Mouse (Mus musculus): Measurements from ENCODE around the gene Ndufb4. TPM values are rescaled to one million over a fixed set of nuclear protein-coding genes. Genes with fewer than 3 reads are reported as not detected.

Gene Ndufb4
- polyA plus RNA-seq, 1 experiment from 2014 or later, result 45.0 TPM

DNA sequence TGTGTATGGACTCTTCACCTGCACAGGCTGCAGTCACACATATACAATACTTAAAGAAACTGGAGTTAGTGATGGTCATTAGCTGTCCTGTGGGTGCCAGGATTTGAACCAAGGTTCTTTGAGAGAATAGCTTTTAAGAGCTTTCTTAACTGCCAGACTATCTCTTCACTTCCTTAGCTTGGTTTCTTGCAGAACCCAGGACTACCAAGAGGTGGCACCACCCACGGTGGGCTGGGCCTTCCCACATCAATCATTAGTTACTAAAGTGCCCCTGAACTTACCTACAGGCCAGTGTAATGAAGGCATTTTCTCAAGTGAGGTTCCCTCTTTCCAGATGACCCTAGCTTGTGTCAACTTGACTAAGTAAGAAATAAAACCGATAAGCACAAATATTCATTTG, 33.9 kb upstream of the Ndufb4 start:
- no peak overlapping the region for H3K4me3 ChIP-seq (ENCODE audit: low read length)
- ATAC-seq (ENCODE audit: low FRiP score, low TSS enrichment), result no peak
- H3K27ac ChIP-seq (ENCODE audit: low read length), result no peak overlapping the region
- no peak overlapping the region for H3K4me2 ChIP-seq (replicated peaks; ENCODE audit: low read depth, low read length)
- no peak overlapping the region for H3K9ac ChIP-seq (replicated peaks; ENCODE audit: low read length)
- no peaks in the 10 kb centered on the region for H3K27me3 ChIP-seq (ENCODE audit: insufficient read depth, low read length)
- WGBS, result 79% methylated on average over 2 of the region's 2 CpGs
- peaks cover 14% of the 10 kb centered on the region for H3K4me1 ChIP-seq (ENCODE audit: insufficient read depth, low read length)
- H3K36me3 ChIP-seq (ENCODE audit: insufficient read depth, low read length), result no peaks in the 10 kb centered on the region
- no peaks in the 10 kb centered on the region for H3K9me3 ChIP-seq (ENCODE audit: low read length)

DNA sequence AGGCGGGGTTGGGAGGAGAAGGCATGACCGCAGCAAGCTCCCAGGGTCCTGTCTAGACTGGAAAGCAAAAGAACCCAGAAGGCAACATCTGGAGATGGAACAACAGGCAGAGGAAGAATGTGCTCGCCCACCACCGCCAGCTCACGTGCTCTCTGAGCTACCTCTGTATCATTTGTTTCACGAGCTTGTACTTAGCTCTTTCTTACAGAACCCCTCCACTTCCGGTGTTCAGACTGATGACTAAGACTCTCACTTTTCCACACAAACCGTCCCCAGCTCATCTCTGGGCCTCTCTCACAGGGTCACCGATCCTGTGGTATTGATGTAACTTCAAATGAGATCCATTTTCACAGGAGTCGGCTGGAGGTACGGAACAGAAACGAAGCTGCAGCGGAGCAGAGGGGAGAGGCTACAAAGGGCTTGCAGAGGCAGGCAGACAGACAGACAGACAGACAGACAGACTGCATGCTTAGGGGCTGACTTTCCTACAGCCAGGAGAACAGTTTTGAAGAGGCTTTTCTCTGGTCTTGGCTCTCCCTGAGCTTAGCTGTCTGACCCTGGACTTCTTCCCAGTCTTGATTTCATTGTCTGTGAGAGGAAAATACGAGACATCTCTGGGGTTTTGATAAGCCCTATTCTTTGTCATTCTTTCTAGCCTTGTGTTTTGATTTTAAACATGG, 33.2 kb upstream of the Ndufb4 start:
- Histone ChIP-seq H3K4me3 (ENCODE audit: low read length) (no peak overlapping the region), H3K36me3 (ENCODE audit: insufficient read depth, low read length) (no peaks in the 10 kb centered on the region), H3K9me3 (ENCODE audit: low read length) (no peaks in the 10 kb centered on the region), H3K27me3 (ENCODE audit: insufficient read depth, low read length) (no peaks in the 10 kb centered on the region), H3K27ac (ENCODE audit: low read length) (no peak overlapping the region), H3K4me2 (replicated peaks; ENCODE audit: low read depth, low read length) (no peak overlapping the region), H3K9ac (replicated peaks; ENCODE audit: low read length) (no peak overlapping the region), H3K4me1 (ENCODE audit: insufficient read depth, low read length) (peaks cover 19% of the 10 kb centered on the region)
- 61% methylated on average over 14 of the region's 14 CpGs for WGBS
- no peak for ATAC-seq (ENCODE audit: low FRiP score, low TSS enrichment)

DNA sequence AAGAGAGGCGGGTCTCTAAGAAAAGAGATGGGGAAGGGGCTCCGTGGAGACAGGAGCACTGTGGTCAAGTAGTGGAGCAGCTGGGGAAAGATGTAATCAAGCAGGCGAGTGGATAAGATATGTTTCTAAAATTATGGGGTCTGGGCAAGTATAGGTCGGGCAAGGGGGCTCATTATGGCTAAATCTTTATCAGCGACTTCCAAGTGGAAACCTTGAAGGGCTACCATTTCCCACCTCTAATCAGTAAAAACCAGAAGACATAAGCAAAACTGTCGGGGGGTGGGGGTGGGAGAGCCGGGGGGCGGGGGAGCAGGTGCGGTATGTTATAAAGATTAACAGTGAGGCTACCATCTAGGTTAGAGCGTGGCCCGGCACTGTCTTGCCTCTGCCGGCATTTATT, 32.6 kb upstream of the Ndufb4 start:
- H3K4me2 ChIP-seq (replicated peaks; ENCODE audit: low read depth, low read length), result no peak overlapping the region
- H3K27me3 ChIP-seq (ENCODE audit: insufficient read depth, low read length), result no peaks in the 10 kb centered on the region
- H3K4me1 ChIP-seq (ENCODE audit: insufficient read depth, low read length), result peaks cover 19% of the 10 kb centered on the region
- no peak overlapping the region for H3K27ac ChIP-seq (ENCODE audit: low read length)
- H3K4me3 ChIP-seq (ENCODE audit: low read length), result no peak overlapping the region
- H3K9ac ChIP-seq (replicated peaks; ENCODE audit: low read length), result no peak overlapping the region
- no peaks in the 10 kb centered on the region for H3K9me3 ChIP-seq (ENCODE audit: low read length)
- H3K36me3 ChIP-seq (ENCODE audit: insufficient read depth, low read length), result no peaks in the 10 kb centered on the region
- 83% methylated on average over 12 of the region's 12 CpGs for WGBS
- no peak for ATAC-seq (ENCODE audit: low FRiP score, low TSS enrichment)

DNA sequence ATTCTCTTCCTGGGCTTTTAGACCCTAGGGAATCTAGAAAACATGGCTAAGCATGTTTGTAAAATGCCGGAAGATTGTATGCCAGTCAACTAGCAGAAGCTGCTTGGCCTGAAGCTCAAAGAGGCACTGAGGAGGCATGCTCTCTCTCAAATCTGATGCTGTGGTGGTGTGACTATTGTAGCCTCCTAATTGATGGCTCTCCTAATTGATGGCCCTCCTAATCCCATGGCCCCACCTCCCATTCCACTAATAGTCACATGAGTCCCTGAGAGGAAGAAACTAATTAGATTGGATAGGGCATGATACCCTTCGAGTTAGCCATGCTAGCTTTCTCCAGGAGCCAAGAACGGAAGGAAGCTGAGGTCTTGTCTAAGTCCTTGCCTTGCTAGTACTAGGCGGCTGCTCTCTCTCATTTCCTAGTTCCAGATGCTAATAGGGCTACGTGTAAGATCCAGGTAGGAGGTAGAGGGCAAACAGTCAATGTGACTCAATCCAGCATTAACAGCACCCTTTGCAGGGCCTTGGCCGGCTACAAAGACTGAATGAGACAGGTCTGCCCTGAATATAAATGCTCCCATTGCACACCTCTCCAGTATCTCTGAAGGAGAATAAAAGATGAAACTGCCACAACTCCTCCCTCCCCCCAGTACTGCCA, 31.8 kb upstream of the Ndufb4 start:
- Histone ChIP-seq H3K27ac (ENCODE audit: low read length) (no peak overlapping the region), H3K9me3 (ENCODE audit: low read length) (no peaks in the 10 kb centered on the region), H3K4me3 (ENCODE audit: low read length) (no peak overlapping the region), H3K27me3 (ENCODE audit: insufficient read depth, low read length) (no peaks in the 10 kb centered on the region), H3K4me2 (replicated peaks; ENCODE audit: low read depth, low read length) (no peak overlapping the region), H3K36me3 (ENCODE audit: insufficient read depth, low read length) (no peaks in the 10 kb centered on the region), H3K9ac (replicated peaks; ENCODE audit: low read length) (no peak overlapping the region), H3K4me1 (ENCODE audit: insufficient read depth, low read length) (peaks cover 19% of the 10 kb centered on the region)
- ATAC-seq (ENCODE audit: low FRiP score, low TSS enrichment), result no peak
- WGBS, result 71% methylated on average over 6 of the region's 6 CpGs

DNA sequence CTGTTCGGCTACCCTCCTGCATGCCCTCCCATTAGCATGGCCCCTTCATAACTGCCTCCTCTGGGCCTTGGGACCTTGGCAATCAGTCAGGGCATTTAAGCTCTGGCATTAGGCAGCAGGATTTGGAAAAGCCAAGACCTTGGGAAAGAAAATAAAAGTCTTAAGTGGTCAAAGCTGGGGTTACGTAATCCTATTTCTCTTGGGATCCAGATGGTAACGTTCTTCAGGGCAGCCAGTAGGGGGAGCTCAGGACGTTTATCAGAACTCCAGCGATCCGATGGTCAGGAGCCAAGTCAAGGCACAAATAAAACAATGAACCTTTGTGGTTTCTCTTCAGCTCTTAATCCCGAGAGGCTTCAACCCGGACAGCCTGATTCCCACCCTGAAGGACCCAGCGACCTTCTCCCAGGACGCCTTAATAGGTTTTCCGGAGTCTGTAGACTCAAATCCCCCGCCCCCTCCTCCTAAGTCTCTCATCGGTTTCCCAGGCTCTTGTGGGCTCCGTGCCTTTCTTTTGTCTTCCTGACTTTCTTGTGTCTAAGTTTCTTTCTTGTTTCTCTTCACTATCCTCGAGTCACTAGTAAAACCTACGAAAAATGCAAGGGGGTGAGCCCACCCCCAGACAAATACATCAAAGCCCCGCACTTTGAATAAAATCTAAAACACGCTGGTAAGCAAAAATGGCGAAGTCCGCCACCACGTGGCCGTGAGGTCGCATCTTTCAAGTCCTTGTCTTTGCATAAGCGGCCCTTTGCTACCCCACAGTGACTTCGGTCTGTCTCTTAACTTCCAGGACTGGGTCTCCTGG, 30.6 kb upstream of the Ndufb4 start:
- no peaks in the 10 kb centered on the region for H3K9me3 ChIP-seq (ENCODE audit: low read length)

DNA sequence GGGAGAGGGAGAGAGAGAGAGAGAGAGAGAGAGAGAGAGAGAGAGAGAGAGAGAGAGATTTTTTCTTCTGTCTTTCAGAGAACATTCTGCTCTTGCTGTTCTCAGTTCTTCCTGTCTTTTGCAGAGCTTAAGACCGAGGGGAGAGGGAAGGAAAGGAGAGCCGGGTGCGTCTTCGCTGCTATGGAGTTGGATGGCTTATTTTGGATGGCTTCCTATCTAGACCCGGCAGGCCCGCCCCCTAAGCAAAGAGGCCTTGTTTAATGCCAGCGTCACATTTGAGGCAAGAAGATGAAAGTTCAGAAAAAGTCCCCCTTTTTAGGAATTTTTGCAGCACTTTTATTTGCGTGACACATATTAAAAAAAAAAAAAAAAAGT, 30.0 kb upstream of the Ndufb4 start:
- 11% methylated on average over 8 of the region's 8 CpGs for WGBS
- peak; percentile 19; the same call in 1 of the 2 replicates for ATAC-seq (ENCODE audit: low FRiP score, low TSS enrichment)
- Histone ChIP-seq H3K9me3 (ENCODE audit: low read length) (no peaks in the 10 kb centered on the region), H3K4me2 (replicated peaks; ENCODE audit: low read depth, low read length) (peak overlapping the region; percentile 65), H3K9ac (replicated peaks; ENCODE audit: low read length) (peak overlapping the region; percentile 58), H3K27ac (ENCODE audit: low read length) (peak overlapping the region; percentile 54), H3K4me1 (ENCODE audit: insufficient read depth, low read length) (peaks cover 19% of the 10 kb centered on the region), H3K4me3 (ENCODE audit: low read length) (peak overlapping the region; percentile 45), H3K27me3 (ENCODE audit: insufficient read depth, low read length) (no peaks in the 10 kb centered on the region), H3K36me3 (ENCODE audit: insufficient read depth, low read length) (no peaks in the 10 kb centered on the region)

More for the DNA sequence above, 30.6 kb upstream of the Ndufb4 start:
- Histone ChIP-seq H3K36me3 (ENCODE audit: insufficient read depth, low read length) (no peaks in the 10 kb centered on the region), H3K27ac (ENCODE audit: low read length) (peak overlapping the region; percentile 75), H3K4me2 (replicated peaks; ENCODE audit: low read depth, low read length) (peak overlapping the region; percentile 65), H3K4me1 (ENCODE audit: insufficient read depth, low read length) (peaks cover 19% of the 10 kb centered on the region), H3K27me3 (ENCODE audit: insufficient read depth, low read length) (no peaks in the 10 kb centered on the region), H3K9ac (replicated peaks; ENCODE audit: low read length) (peak overlapping the region; percentile 75), H3K4me3 (ENCODE audit: low read length) (peak overlapping the region; percentile 45)
- WGBS, result 2% methylated on average over 25 of the region's 25 CpGs
- peak; percentile 47; the same call in 1 of the 2 replicates for ATAC-seq (ENCODE audit: low FRiP score, low TSS enrichment)

DNA sequence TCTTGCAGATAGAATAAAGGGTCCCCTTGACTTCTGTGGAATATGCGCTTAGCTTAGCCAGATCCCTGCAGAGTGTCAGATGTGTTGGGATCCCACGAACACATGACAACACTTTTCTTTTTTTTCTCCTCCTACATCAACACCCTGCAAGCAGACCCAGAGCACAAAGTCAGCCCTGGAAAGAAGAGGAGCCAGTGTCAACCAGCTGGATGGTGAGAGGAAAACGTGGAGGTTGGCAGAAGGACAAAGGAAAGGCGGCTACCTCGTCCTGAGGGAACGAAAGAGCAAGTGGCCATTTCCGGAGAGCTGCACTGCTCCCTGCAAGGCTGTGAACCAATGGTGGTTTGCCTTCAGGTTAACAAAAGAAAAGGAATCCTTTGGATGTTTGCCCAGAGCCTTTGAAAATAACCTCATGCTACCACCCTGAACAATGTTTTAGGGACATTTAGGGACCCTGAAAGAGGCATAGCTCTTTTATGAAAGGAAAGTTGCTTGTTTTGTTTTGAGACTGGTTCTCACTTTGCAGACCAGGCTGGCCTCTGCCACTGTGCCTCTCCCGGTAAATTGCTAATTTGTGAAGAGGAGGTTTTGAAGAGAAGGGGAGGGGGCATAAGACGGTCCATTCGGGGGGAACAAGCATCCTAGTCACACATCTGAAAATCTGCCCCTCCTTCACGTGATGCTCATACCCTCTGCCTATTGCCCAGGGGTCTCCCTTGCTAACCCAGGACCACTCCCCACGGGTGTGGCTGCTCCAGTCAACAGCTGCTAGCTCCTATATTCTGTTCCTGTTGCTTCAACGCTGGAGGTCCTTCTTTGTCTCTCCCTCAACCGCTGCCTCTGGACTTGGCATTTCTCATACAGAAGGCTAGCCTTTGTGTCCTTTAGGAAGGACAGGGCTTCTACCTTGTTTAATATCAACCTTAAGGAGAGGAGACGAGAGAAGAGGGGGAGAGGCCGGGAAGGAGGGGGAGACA, 29.2 kb upstream of the Ndufb4 start:
- ATAC-seq (ENCODE audit: low FRiP score, low TSS enrichment), result 0 out of 2 replicates have a peak, but pooled peaks have one; percentile 25
- 20% methylated on average over 16 of the region's 16 CpGs for WGBS
- no peaks in the 10 kb centered on the region for H3K27me3 ChIP-seq (ENCODE audit: insufficient read depth, low read length)
- H3K4me3 ChIP-seq (ENCODE audit: low read length), result no peak overlapping the region
- no peaks in the 10 kb centered on the region for H3K9me3 ChIP-seq (ENCODE audit: low read length)
- H3K27ac ChIP-seq (ENCODE audit: low read length), result peak overlapping the region; percentile 54; the same call in 1 of the 2 replicates
- peak overlapping the region; percentile 65 for H3K4me2 ChIP-seq (replicated peaks; ENCODE audit: low read depth, low read length)
- no peaks in the 10 kb centered on the region for H3K36me3 ChIP-seq (ENCODE audit: insufficient read depth, low read length)
- H3K9ac ChIP-seq (replicated peaks; ENCODE audit: low read length), result peak overlapping the region; percentile 58
- peaks cover 19% of the 10 kb centered on the region for H3K4me1 ChIP-seq (ENCODE audit: insufficient read depth, low read length)

DNA sequence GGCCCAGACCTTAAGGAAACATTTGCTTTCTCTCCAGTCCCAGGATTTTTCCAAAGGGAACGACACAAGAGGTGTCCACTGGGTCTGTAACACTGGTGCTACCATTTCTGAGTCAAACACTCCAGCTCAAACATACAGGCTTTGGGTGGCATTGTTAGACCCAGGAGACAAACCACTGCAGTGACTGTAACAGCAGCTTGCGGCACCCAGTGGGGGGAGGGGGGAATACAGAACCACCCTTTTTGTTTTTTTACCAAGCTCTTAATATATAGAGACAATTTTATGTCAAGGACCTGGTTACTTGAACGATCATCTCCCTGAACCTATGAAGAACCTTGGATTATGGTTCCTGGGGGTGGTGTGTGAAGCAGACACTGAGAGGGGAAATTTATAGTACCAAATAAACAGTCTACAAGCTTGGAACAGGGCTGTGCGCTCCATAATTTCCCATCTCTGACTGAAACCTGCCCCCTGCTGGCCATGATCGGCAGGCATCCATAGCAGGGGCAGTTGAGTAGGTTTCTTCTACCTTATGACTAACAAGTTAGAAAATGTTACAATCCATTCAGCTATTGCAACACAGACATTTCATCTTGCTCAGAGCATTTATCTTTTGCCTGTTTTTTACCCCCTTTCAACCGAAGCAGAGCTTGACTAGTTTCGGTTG, 28.2 kb upstream of the Ndufb4 start:
- Histone ChIP-seq H3K4me3 (ENCODE audit: low read length) (no peak overlapping the region), H3K9me3 (ENCODE audit: low read length) (no peaks in the 10 kb centered on the region), H3K27ac (ENCODE audit: low read length) (no peak overlapping the region), H3K4me2 (replicated peaks; ENCODE audit: low read depth, low read length) (no peak overlapping the region), H3K36me3 (ENCODE audit: insufficient read depth, low read length) (no peaks in the 10 kb centered on the region), H3K4me1 (ENCODE audit: insufficient read depth, low read length) (peaks cover 22% of the 10 kb centered on the region), H3K9ac (replicated peaks; ENCODE audit: low read length) (no peak overlapping the region), H3K27me3 (ENCODE audit: insufficient read depth, low read length) (no peaks in the 10 kb centered on the region)
- 36% methylated on average over 7 of the region's 7 CpGs for WGBS
- 0 out of 2 replicates have a peak, but pooled peaks have one; percentile 24 for ATAC-seq (ENCODE audit: low FRiP score, low TSS enrichment)

DNA sequence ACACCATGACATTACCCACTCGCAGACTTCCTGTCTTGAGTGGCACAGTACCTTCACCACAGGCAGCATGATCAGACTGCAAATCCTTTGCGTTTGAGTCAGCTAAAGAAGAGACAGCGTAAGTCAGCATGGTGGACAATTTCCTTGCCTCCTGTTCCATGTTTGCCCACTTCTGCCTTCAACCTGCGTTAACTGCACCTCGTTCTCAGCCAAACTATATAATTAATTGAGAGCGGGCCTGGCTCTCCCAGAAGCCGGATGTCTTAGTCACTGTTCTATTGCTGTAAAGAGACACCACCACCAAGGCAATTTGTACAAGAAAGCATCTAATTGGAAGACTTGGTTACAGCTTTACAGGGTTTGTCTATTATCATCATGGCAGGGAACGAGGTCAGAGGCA, 26.6 kb upstream of the Ndufb4 start:
- Histone ChIP-seq H3K27me3 (ENCODE audit: insufficient read depth, low read length) (no peaks in the 10 kb centered on the region), H3K9ac (replicated peaks; ENCODE audit: low read length) (no peak overlapping the region), H3K36me3 (ENCODE audit: insufficient read depth, low read length) (no peaks in the 10 kb centered on the region), H3K27ac (ENCODE audit: low read length) (no peak overlapping the region), H3K4me1 (ENCODE audit: insufficient read depth, low read length) (peaks cover 33% of the 10 kb centered on the region), H3K4me2 (replicated peaks; ENCODE audit: low read depth, low read length) (no peak overlapping the region), H3K4me3 (ENCODE audit: low read length) (no peak overlapping the region), H3K9me3 (ENCODE audit: low read length) (no peaks in the 10 kb centered on the region)
- 74% methylated on average over 8 of the region's 8 CpGs for WGBS
- ATAC-seq (ENCODE audit: low FRiP score, low TSS enrichment), result no peak
